Mouse (Mus musculus): Measurements from ENCODE around the gene Sorbs2. TPM values are rescaled to one million over a fixed set of nuclear protein-coding genes. Genes with fewer than 3 reads are reported as not detected.

Sorbs2 gene
- 152 TPM for polyA plus RNA-seq (2014; fragmentation: Illumina TruSeq; extraction: RNeasy Lipid Tissue Mini Kit (QIAGEN cat#74804))

DNA sequence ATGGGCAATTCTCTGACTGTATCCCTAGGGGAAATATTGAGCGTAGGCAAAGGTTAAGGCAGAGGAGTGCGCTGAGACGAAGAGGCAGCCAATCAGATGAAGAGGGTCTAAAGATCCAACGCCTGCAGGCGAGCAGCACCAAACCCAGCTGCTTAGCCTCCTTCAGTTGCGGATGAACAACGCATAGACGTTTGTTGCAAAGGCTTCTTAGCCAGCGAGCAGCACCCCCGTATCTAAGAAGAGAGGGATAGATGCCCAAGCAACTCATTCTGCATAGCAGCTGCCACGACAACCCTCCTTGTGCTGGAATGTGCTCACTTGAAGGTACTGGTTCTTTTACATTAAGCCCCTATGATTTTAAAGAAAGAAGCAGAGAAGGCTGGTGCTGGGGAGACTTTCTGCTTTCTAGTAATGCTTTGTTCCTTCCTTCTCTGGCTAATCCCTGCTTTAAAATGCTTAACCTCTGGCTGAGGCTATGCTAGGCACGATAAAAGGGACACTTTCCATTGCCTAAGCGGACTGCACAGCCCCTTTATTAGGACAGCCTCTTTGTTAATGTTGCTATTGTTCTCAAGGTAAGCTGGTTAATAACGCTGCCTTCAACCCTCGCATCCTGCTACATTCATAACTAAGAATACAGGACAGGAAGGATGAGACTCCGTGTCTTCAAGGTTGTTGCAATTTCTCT, at the start of gene Sorbs2:
Sorbs2 (plus strand) TSS at position 155 of the 688 bp plus-strand sequence.

Other genes with a start within 250 kb of the Sorbs2 start
- gene F11, start 245.8 kb upstream of the Sorbs2 start, polyA plus RNA-seq (2014; fragmentation: Illumina TruSeq; extraction: RNeasy Lipid Tissue Mini Kit (QIAGEN cat#74804)): not detected
- 0.40 TPM for gene Klkb1, start 212.9 kb upstream of the Sorbs2 start, polyA plus RNA-seq (2014; fragmentation: Illumina TruSeq; extraction: RNeasy Lipid Tissue Mini Kit (QIAGEN cat#74804))
- gene Gm45753, start 199.3 kb upstream of the Sorbs2 start, polyA plus RNA-seq (2014; fragmentation: Illumina TruSeq; extraction: RNeasy Lipid Tissue Mini Kit (QIAGEN cat#74804)): not detected
- 26.3 TPM for gene Cyp4v3, start 174.6 kb upstream of the Sorbs2 start, polyA plus RNA-seq (2014; fragmentation: Illumina TruSeq; extraction: RNeasy Lipid Tissue Mini Kit (QIAGEN cat#74804))
- gene Fam149a, start 125.5 kb upstream of the Sorbs2 start, polyA plus RNA-seq (2014; fragmentation: Illumina TruSeq; extraction: RNeasy Lipid Tissue Mini Kit (QIAGEN cat#74804)): 15.4 TPM
- 34.0 TPM for gene Tlr3, start 96.7 kb upstream of the Sorbs2 start, polyA plus RNA-seq (2014; fragmentation: Illumina TruSeq; extraction: RNeasy Lipid Tissue Mini Kit (QIAGEN cat#74804))